ENCODE assay signal across 14 mouse cellular contexts in the genomic region with DNA sequence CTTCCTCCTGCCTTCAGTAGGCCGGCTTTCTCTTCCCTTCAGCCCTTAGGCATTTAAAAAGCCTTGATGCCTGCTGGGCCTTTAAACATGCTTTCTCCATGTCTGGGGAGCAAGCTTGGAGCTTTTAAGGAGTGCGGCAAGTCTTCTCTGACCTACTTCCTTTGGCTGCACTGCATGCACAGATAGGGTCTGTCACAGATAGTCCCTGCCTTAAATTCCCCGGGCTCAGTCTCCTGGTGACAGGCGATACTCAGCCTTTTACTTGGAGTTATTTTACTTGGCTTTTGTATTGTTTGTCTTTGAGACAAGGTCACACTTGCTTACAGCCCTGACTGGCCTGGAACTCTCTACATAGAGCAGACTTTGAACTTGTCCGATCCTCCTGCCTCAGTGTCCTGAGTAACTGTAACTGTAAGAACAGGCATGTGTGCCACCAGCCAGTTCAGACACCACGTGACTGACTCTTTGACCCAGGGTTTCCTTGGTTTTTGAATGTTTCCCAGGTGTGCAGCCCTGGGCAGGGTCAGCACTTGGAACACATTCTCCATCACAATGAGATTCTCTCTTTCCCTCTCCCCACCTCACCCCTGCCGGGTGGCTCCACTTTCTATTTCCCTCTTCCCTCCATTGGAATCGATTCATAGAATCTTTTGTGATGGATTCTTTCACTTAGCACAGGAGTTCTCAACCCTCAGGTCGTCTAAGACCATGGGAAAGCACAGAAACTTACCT.
DNase-seq lines count a peak whose midpoint lies in the region; ATAC-seq lines count a peak whose summit lies in the region.
"Had no signal": no experiment of that assay in that cellular context is flagged by ENCODE, and none has a peak within 500 bp of the region (broad histone marks: within the 10 kb centered on the region; RNA-seq: fewer than 3 reads in every experiment).

No protein-coding gene starts in this region.

- no peak overlapping the region for H3K9ac ChIP-seq in heart, embryonic 15.5 days
- H3K9ac ChIP-seq: embryonic facial prominence, embryonic 12.5 days had no signal

- no peaks in the 10 kb centered on the region for H3K9me3 ChIP-seq in heart, embryonic 15.5 days (replicated peaks)
- H3K9me3 ChIP-seq: embryonic facial prominence, embryonic 12.5 days had no signal

- H3K27ac ChIP-seq in heart, embryonic 15.5 days, result peak overlapping the region; percentile 18; the same call in 1 of the 2 replicates
- H3K27ac ChIP-seq: embryonic facial prominence, embryonic 12.5 days had no signal

- DNase-seq in heart, adult 18-20 months, result peak; percentile 26 to 58
- no peak for DNase-seq in heart, adult 11 months
- DNase-seq in kidney, postnatal 10 days, result peak; percentile 34
- DNase-seq in kidney, adult 18-20 months, result no peak
- DNase-seq in ES-CJ7 (ENCODE audit: low read depth, low spot score), result peak; percentile 98
- DNase-seq in spleen, adult 12 weeks (ENCODE audit: low spot score), result no peak
- DNase-seq in testis, postnatal 14 days (ENCODE audit: low spot score), result no peak
- DNase-seq: cerebellum, postnatal 14 days; right cerebral cortex, adult 18-20 months; thymus, adult 2 months had no signal

- H3K4me2 ChIP-seq in heart, embryonic 15.5 days, result no peak overlapping the region
- H3K4me2 ChIP-seq: embryonic facial prominence, embryonic 12.5 days had no signal

- peaks cover 45% of the 10 kb centered on the region for H3K4me1 ChIP-seq in heart, embryonic 15.5 days (replicated peaks)

- ATAC-seq in heart, embryonic 15.5 days (replicated peaks; ENCODE audit: insufficient number of reproducible peaks, insufficient read depth, low FRiP score, low read depth), result no peak
- ATAC-seq: forebrain, embryonic 14.5 days; lung, postnatal 0 days had no signal

- H3K36me3 ChIP-seq in heart, embryonic 15.5 days, result no peaks in the 10 kb centered on the region

- no peaks in the 10 kb centered on the region for H3K27me3 ChIP-seq in heart, embryonic 15.5 days
- H3K27me3 ChIP-seq: embryonic facial prominence, embryonic 12.5 days had no signal

- WGBS in heart, embryonic 15.5 days, result 54% methylated on average over 9 of the region's 9 CpGs

- H3K4me3 ChIP-seq in heart, embryonic 15.5 days, result no peak overlapping the region
- H3K4me3 ChIP-seq: embryonic facial prominence, embryonic 12.5 days had no signal

Comparison
In these comparisons a context has a peak if more than half of its experiments do, and no peak if none do; other contexts are left out.
1. DNase-seq: peak in heart, adult 18-20 months (2 of 2), kidney, postnatal 10 days (single experiment) and ES-CJ7 (single experiment); none in heart, adult 11 months (single experiment), kidney, adult 18-20 months (single experiment), spleen, adult 12 weeks (single experiment) and testis, postnatal 14 days (single experiment).